Mouse (Mus musculus) bone marrow, adult 2 months (tissue): ENCODE results near the gene Gm20517.

Experiments used
- CTCF ChIP-seq: fragments of 200-500 bp; IDR thresholded peaks from 2 replicates; pipeline ENCODE4 v1.5.1; 2011; ENCODE audit warnings: low read length, control low read depth; ENCODE audit not compliant: control insufficient read depth, insufficient read depth
- POLR2A ChIP-seq: fragments of 200-500 bp; IDR thresholded peaks from 2 replicates; pipeline ENCODE4 v1.6.1; 2011; ENCODE audit warnings: low read depth, mild to moderate bottlenecking, control low read depth, low read length, borderline replicate concordance; ENCODE audit not compliant: control insufficient read depth

DNA sequence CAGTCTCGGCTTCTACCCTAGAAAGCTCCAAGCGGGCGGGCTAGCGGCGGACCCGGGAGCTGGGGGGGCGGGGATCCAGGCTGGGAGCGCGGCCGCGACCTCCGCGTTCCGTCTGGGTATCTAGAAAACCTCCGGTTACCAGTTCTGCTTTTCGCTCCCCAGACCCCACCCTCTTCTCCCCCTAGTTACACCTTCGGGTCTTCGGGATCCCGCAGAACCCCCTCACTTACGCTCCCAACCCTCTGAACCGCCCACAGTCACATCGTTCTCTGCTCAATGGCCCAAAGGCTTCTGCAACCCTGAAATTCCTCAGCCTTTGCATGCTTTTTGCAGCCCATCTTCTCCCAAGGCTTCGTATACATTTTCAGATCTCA lies 83.9 kb downstream of the Gm20517 start:
- TF ChIP-seq CTCF, result no peak
- TF ChIP-seq POLR2A, result no peak
